Mouse (Mus musculus) cerebellum, postnatal 36 days (tissue): ENCODE results near the gene Mapk8ip1.
A peak's percentile ranks its signal among the peaks of the same experiment; 100 is the strongest.

Source experiments
- DNase-seq, 2 experiments: peaks; one replicate each; pipeline ENCODE4 v3.0.0; 2021 to 2022; ENCODE audit warnings: mixed read lengths in 2 of 2

The Mapk8ip1 gene

GRCm38 (mm10) chr2:92401091-92401561 is at the start of gene Mapk8ip1:
Gene Mapk8ip1 (minus strand): TSS chr2:92401263.
- DNase-seq, result peak; percentile 66 to 71

GRCm38 (mm10) chr2:92447121-92447740 is 46.2 kb upstream of the Mapk8ip1 start:
- no peak for DNase-seq

- no peak for DNase-seq
Observed at GRCm38 (mm10) chr2:92446656-92447055, 45.6 kb upstream of the Mapk8ip1 start.

GRCm38 (mm10) chr2:92445890-92446289 is 44.8 kb upstream of the Mapk8ip1 start:
- no peak for DNase-seq

GRCm38 (mm10) chr2:92444376-92444775 is 43.3 kb upstream of the Mapk8ip1 start:
- DNase-seq, result no peak

GRCm38 (mm10) chr2:92443313-92443712 is 42.2 kb upstream of the Mapk8ip1 start:
- DNase-seq, result no peak

GRCm38 (mm10) chr2:92442419-92443001 is 41.4 kb upstream of the Mapk8ip1 start:
- DNase-seq, result peak in 1 of 2 experiments; percentile 18

GRCm38 (mm10) chr2:92440432-92440831 is 39.4 kb upstream of the Mapk8ip1 start:
- DNase-seq, result no peak

- DNase-seq, result no peak
Observed at GRCm38 (mm10) chr2:92438567-92438966, 37.5 kb upstream of the Mapk8ip1 start.

- peak; percentile 85 to 95 for DNase-seq
Observed at GRCm38 (mm10) chr2:92437875-92438274, 36.8 kb upstream of the Mapk8ip1 start.

- DNase-seq, result no peak
Observed at GRCm38 (mm10) chr2:92437366-92437765, 36.3 kb upstream of the Mapk8ip1 start.

GRCm38 (mm10) chr2:92435023-92435422 is 34.0 kb upstream of the Mapk8ip1 start:
- DNase-seq, result no peak

- no peak for DNase-seq
Observed at GRCm38 (mm10) chr2:92434375-92434745, 33.3 kb upstream of the Mapk8ip1 start.

GRCm38 (mm10) chr2:92433578-92434374 is 32.7 kb upstream of the Mapk8ip1 start, which contains the start of gene Cry2:
Gene Cry2 (minus strand): TSS chr2:92434043.
- DNase-seq, result peak; percentile 98 to 99

- peak; percentile 61 to 67 for DNase-seq
Observed at GRCm38 (mm10) chr2:92432299-92433295, 31.5 kb upstream of the Mapk8ip1 start.

GRCm38 (mm10) chr2:92431611-92432179 is 30.6 kb upstream of the Mapk8ip1 start:
- peak in 1 of 2 experiments; percentile 27 for DNase-seq

GRCm38 (mm10) chr2:92430723-92431541 is 29.9 kb upstream of the Mapk8ip1 start:
- DNase-seq, result peak; percentile 65 to 66

GRCm38 (mm10) chr2:92430089-92430488 is 29.0 kb upstream of the Mapk8ip1 start:
- no peak for DNase-seq

- DNase-seq, result peak; percentile 89 to 94
Observed at GRCm38 (mm10) chr2:92427882-92428281, 26.8 kb upstream of the Mapk8ip1 start.

- DNase-seq, result peak in 1 of 2 experiments; percentile 29
Observed at GRCm38 (mm10) chr2:92426426-92426825, 25.4 kb upstream of the Mapk8ip1 start.

- no peak for DNase-seq
Observed at GRCm38 (mm10) chr2:92425366-92425765, 24.3 kb upstream of the Mapk8ip1 start.
